Mouse (Mus musculus): ENCODE data around the gene Col15a1.

- TF ChIP-seq CTCF (IDR thresholded peaks at IDR 0.05; ENCODE audit: extremely low read depth, insufficient read depth, insufficient read length, insufficient replicate concordance) (no peak), POLR2A (IDR thresholded peaks at IDR 0.05; ENCODE audit: low read depth, low read length) (no peak)
These were observed 28.1 kb downstream of the Col15a1 start for GRCm38 (mm10) chr4:47236104-47236503.
